Mouse (Mus musculus): Measurements from ENCODE around the gene Hoxa7. TPM values are rescaled to one million over a fixed set of nuclear protein-coding genes. Genes with fewer than 3 reads are reported as not detected.

The Hoxa7 gene
- total and polyA plus RNA-seq, 3 experiments: 0.25 to 0.50 (median 0.31) TPM

GRCm38 (mm10) chr6:52242801-52243332 lies 21.2 kb upstream of the Hoxa7 start:
- no peaks in the 10 kb centered on the region; the same call in 1 of the 2 replicates for H3K4me1 ChIP-seq (ENCODE audit: control insufficient read depth, insufficient read depth, low read length)
- TF ChIP-seq POLR2A (IDR thresholded peaks at IDR 0.05; ENCODE audit: insufficient read depth, low read depth, low read length) (no peak), CTCF (IDR thresholded peaks at IDR 0.05) (no peak), EP300 (IDR thresholded peaks at IDR 0.05; ENCODE audit: insufficient read depth, low read depth, low read length) (no peak)
- no peaks in the 10 kb centered on the region for H3K79me2 ChIP-seq (replicated peaks; ENCODE audit: control insufficient read depth, insufficient read depth, low read length)
- no peak overlapping the region for H3K9ac ChIP-seq (ENCODE audit: low read depth, low read length)
- H3K27me3 ChIP-seq (ENCODE audit: control insufficient read depth, insufficient read depth, low read length): peaks cover 35% of the 10 kb centered on the region
- intact Hi-C loops (cut with DNase I): no loop called here
- WGBS: 12% methylated on average over 4 of the region's 4 CpGs
- H3K36me3 ChIP-seq (ENCODE audit: control insufficient read depth, insufficient read depth, low read length): no peaks in the 10 kb centered on the region
- no peak overlapping the region for H3K4me3 ChIP-seq
- DNase-seq: peak in 1 of 2 experiments; percentile 12
- H3K27ac ChIP-seq: no peak overlapping the region

GRCm38 (mm10) chr6:52241001-52241621 lies 19.5 kb upstream of the Hoxa7 start:
- Histone ChIP-seq H3K27me3 (ENCODE audit: control insufficient read depth, insufficient read depth, low read length) (peaks cover 32% of the 10 kb centered on the region), H3K9ac (ENCODE audit: low read depth, low read length) (no peak overlapping the region), H3K4me3 (no peak overlapping the region), H3K4me1 (ENCODE audit: control insufficient read depth, insufficient read depth, low read length) (no peaks in the 10 kb centered on the region; the same call in 1 of the 2 replicates), H3K79me2 (replicated peaks; ENCODE audit: control insufficient read depth, insufficient read depth, low read length) (no peaks in the 10 kb centered on the region), H3K36me3 (ENCODE audit: control insufficient read depth, insufficient read depth, low read length) (no peaks in the 10 kb centered on the region), H3K27ac (no peak overlapping the region)
- WGBS: 7% methylated on average over 9 of the region's 9 CpGs
- TF ChIP-seq POLR2A (IDR thresholded peaks at IDR 0.05; ENCODE audit: insufficient read depth, low read depth, low read length) (no peak), EP300 (IDR thresholded peaks at IDR 0.05; ENCODE audit: insufficient read depth, low read depth, low read length) (no peak), CTCF (IDR thresholded peaks at IDR 0.05) (no peak)
- DNase-seq: peak in 1 of 2 experiments; percentile 17
- intact Hi-C loops (cut with DNase I): no loop called here

GRCm38 (mm10) chr6:52240389-52241000 lies 18.8 kb upstream of the Hoxa7 start, which contains the start of gene Hoxa10:
Gene Hoxa10, minus strand, starts transcription at chr6:52240854.
- H3K4me3 ChIP-seq: no peak within 1 kb of the TSS
- H3K36me3 ChIP-seq (ENCODE audit: control insufficient read depth, insufficient read depth, low read length): no peaks in the 10 kb centered on the region
- peaks cover 33% of the 10 kb centered on the region for H3K27me3 ChIP-seq (ENCODE audit: control insufficient read depth, insufficient read depth, low read length)
- H3K79me2 ChIP-seq (replicated peaks; ENCODE audit: control insufficient read depth, insufficient read depth, low read length): no peaks in the 10 kb centered on the region
- intact Hi-C loops (cut with DNase I): no loop called here
- TF ChIP-seq POLR2A (IDR thresholded peaks at IDR 0.05; ENCODE audit: insufficient read depth, low read depth, low read length): no peak
- TF ChIP-seq CTCF (IDR thresholded peaks at IDR 0.05): peak; percentile 82
- H3K4me1 ChIP-seq (ENCODE audit: control insufficient read depth, insufficient read depth, low read length): no peaks in the 10 kb centered on the region; the same call in 1 of the 2 replicates
- H3K9ac ChIP-seq (ENCODE audit: low read depth, low read length): no peak within 1 kb of the TSS
- H3K27ac ChIP-seq: no peak within 1 kb of the TSS
- 2% methylated on average over 35 of the region's 35 CpGs for WGBS
- DNase-seq: peak; percentile 74 to 80

GRCm38 (mm10) chr6:52239625-52240388 lies 18.2 kb upstream of the Hoxa7 start:
- DNase-seq: peak in 1 of 2 experiments; percentile 34
- intact Hi-C loops (cut with DNase I): no loop called here
- Histone ChIP-seq H3K9ac (ENCODE audit: low read depth, low read length) (no peak overlapping the region), H3K4me3 (no peak overlapping the region), H3K27ac (no peak overlapping the region), H3K27me3 (ENCODE audit: control insufficient read depth, insufficient read depth, low read length) (peaks cover 30% of the 10 kb centered on the region), H3K79me2 (replicated peaks; ENCODE audit: control insufficient read depth, insufficient read depth, low read length) (no peaks in the 10 kb centered on the region), H3K4me1 (ENCODE audit: control insufficient read depth, insufficient read depth, low read length) (no peaks in the 10 kb centered on the region; the same call in 1 of the 2 replicates), H3K36me3 (ENCODE audit: control insufficient read depth, insufficient read depth, low read length) (no peaks in the 10 kb centered on the region)
- WGBS: 4% methylated on average over 30 of the region's 30 CpGs
- TF ChIP-seq POLR2A (IDR thresholded peaks at IDR 0.05; ENCODE audit: insufficient read depth, low read depth, low read length) (no peak), CTCF (IDR thresholded peaks at IDR 0.05) (no peak), EP300 (IDR thresholded peaks at IDR 0.05; ENCODE audit: insufficient read depth, low read depth, low read length) (no peak)

- Histone ChIP-seq H3K36me3 (ENCODE audit: control insufficient read depth, insufficient read depth, low read length) (no peaks in the 10 kb centered on the region), H3K27ac (no peak overlapping the region), H3K27me3 (ENCODE audit: control insufficient read depth, insufficient read depth, low read length) (peaks cover 36% of the 10 kb centered on the region), H3K4me3 (no peak overlapping the region), H3K9ac (ENCODE audit: low read depth, low read length) (no peak overlapping the region), H3K79me2 (replicated peaks; ENCODE audit: control insufficient read depth, insufficient read depth, low read length) (no peaks in the 10 kb centered on the region), H3K4me1 (ENCODE audit: control insufficient read depth, insufficient read depth, low read length) (no peaks in the 10 kb centered on the region; the same call in 1 of the 2 replicates)
- TF ChIP-seq EP300 (IDR thresholded peaks at IDR 0.05; ENCODE audit: insufficient read depth, low read depth, low read length) (no peak), CTCF (IDR thresholded peaks at IDR 0.05) (no peak), POLR2A (IDR thresholded peaks at IDR 0.05; ENCODE audit: insufficient read depth, low read depth, low read length) (no peak)
- intact Hi-C loops (cut with DNase I): no loop called here
- WGBS: 15% methylated on average over 7 of the region's 7 CpGs
- peak in 1 of 2 experiments; percentile 19 for DNase-seq
These were observed 17.3 kb upstream of the Hoxa7 start for GRCm38 (mm10) chr6:52238976-52239375.
